Mouse (Mus musculus) regulatory T cell (primary cell): Measurements from ENCODE around the gene Casq2.
"Not testable (repeated sequence)": the region's sequence is repeated elsewhere in the genome, so short reads cannot be mapped to it uniquely, and the experiment has no call there.

Source experiments
- in situ Hi-C: fragments of 300-600 bp; cut with MboI, MseI; formaldehyde crosslinking; loops from one replicate; pipeline ENCODE4 v1.15.1; 2025; ENCODE audit warnings: high pct_unique_total_duplicates

The Casq2 gene

GRCm38 (mm10) chr3:102163861-102164260, 77.6 kb downstream of the Casq2 start:
- in situ Hi-C loops: not testable (repeated sequence)

- in situ Hi-C loops: no loop called here
Measured at GRCm38 (mm10) chr3:102164911-102165310, 78.7 kb downstream of the Casq2 start.

- in situ Hi-C loops: no loop called here
Measured at GRCm38 (mm10) chr3:102165536-102166286, 79.5 kb downstream of the Casq2 start.

GRCm38 (mm10) chr3:102166287-102166620, 80.0 kb downstream of the Casq2 start:
- in situ Hi-C loops: no loop called here

- in situ Hi-C loops: no loop called here
Measured at GRCm38 (mm10) chr3:102166794-102167193, 80.6 kb downstream of the Casq2 start.

GRCm38 (mm10) chr3:102167555-102168210, 81.5 kb downstream of the Casq2 start:
- in situ Hi-C loops: no loop called here

- in situ Hi-C loops: no loop called here
Measured at GRCm38 (mm10) chr3:102169197-102169905, 83.1 kb downstream of the Casq2 start.

GRCm38 (mm10) chr3:102174118-102174865, 88.1 kb downstream of the Casq2 start:
- in situ Hi-C loops: no loop called here

GRCm38 (mm10) chr3:102175701-102176100, 89.5 kb downstream of the Casq2 start:
- in situ Hi-C loops: no loop called here

- in situ Hi-C loops: no loop called here
Measured at GRCm38 (mm10) chr3:102176116-102176515, 89.9 kb downstream of the Casq2 start.

GRCm38 (mm10) chr3:102177837-102178615, 91.8 kb downstream of the Casq2 start:
- in situ Hi-C loops: no loop called here

- in situ Hi-C loops: no loop called here
Measured at GRCm38 (mm10) chr3:102179869-102180268, 93.7 kb downstream of the Casq2 start.

- in situ Hi-C loops: no loop called here
Measured at GRCm38 (mm10) chr3:102180746-102181145, 94.5 kb downstream of the Casq2 start.

GRCm38 (mm10) chr3:102181191-102181590, 95.0 kb downstream of the Casq2 start:
- in situ Hi-C loops: no loop called here

- in situ Hi-C loops: no loop called here
Measured at GRCm38 (mm10) chr3:102182601-102183000, 96.4 kb downstream of the Casq2 start.

GRCm38 (mm10) chr3:102184721-102185120, 98.5 kb downstream of the Casq2 start:
- in situ Hi-C loops: no loop called here

- in situ Hi-C loops: no loop called here
Measured at GRCm38 (mm10) chr3:102187401-102187800, 101.2 kb downstream of the Casq2 start.

GRCm38 (mm10) chr3:102188972-102189371, 102.8 kb downstream of the Casq2 start:
- in situ Hi-C loops: no loop called here

GRCm38 (mm10) chr3:102190015-102190414, 103.8 kb downstream of the Casq2 start:
- in situ Hi-C loops: no loop called here

GRCm38 (mm10) chr3:102190642-102191041, 104.4 kb downstream of the Casq2 start:
- in situ Hi-C loops: no loop called here

- in situ Hi-C loops: no loop called here
Measured at GRCm38 (mm10) chr3:102191575-102191974, 105.4 kb downstream of the Casq2 start.
